Mouse (Mus musculus) forebrain, embryonic 15.5 days (tissue): ENCODE results near the gene Cited2. TPM values are rescaled to one million over a fixed set of nuclear protein-coding genes. Genes with fewer than 3 reads are reported as not detected.

ENCODE experiments used
- ATAC-seq: fragments of 200-750 bp; cut with Nextera tagmentation; replicated peaks from 2 replicates; pipeline ENCODE4 v1.8.0; 2017; ENCODE audit warnings: mild to moderate bottlenecking, moderate TSS enrichment, moderate library complexity
- H3K27ac ChIP-seq: fragments of 300-500 bp; sonication (generic); replicated peaks from 2 replicates; pipeline ENCODE4 v1.5.1; 2015; ENCODE audit warnings: mild to moderate bottlenecking, inconsistent platforms
- H3K27me3 ChIP-seq: fragments of 300-500 bp; sonication (generic); 2 replicates; pipeline ENCODE4 v1.6.1; 2015; ENCODE audit warnings: inconsistent platforms
- H3K36me3 ChIP-seq: fragments of 300-500 bp; sonication (generic); 2 replicates; pipeline ENCODE4 v1.6.1; 2015; ENCODE audit warnings: mild to moderate bottlenecking, inconsistent platforms
- H3K4me1 ChIP-seq: fragments of 300-500 bp; sonication (generic); 2 replicates; pipeline ENCODE4 v1.6.1; 2015; ENCODE audit warnings: inconsistent platforms
- H3K4me2 ChIP-seq: fragments of 300-500 bp; sonication (generic); replicated peaks from 2 replicates; pipeline ENCODE4 v1.6.1; 2015; ENCODE audit warnings: mild to moderate bottlenecking, inconsistent platforms
- H3K4me3 ChIP-seq: fragments of 300-500 bp; sonication (generic); 2 replicates; pipeline ENCODE4 v1.5.1; 2015; ENCODE audit warnings: mild to moderate bottlenecking, inconsistent platforms
- H3K9ac ChIP-seq: fragments of 300-500 bp; sonication (generic); replicated peaks from 2 replicates; pipeline ENCODE4 v1.6.1; 2015; ENCODE audit warnings: mild to moderate bottlenecking, inconsistent platforms
- H3K9me3 ChIP-seq: fragments of 300-500 bp; sonication (generic); 2 replicates; pipeline ENCODE4 v1.6.1; 2016; ENCODE audit warnings: inconsistent platforms
- WGBS: fragments of 180-500 bp; shearing (Covaris S2); methylation state at CpG from one replicate; pipeline ENCODE4 v1.1.7; 2015; ENCODE audit warnings: mixed read lengths; 5-methylcytosine and 5-hydroxymethylcytosine counted together
- polyA plus RNA-seq: library from polyadenylated mRNA; unstranded; fragments of >200 nt; fragmentation: Nextera tagmentation; extraction: Ambion mirVana; gene quantifications from 2 replicates; pipeline ENCODE4 v1.2.1, GENCODE M21; 2015

Cited2 gene
- polyA plus RNA-seq, 1 experiment from 2014 or later: 72.1 TPM

GRCm38 (mm10) chr10:17697376-17698265 lies 25.4 kb upstream of the Cited2 start:
- H3K36me3 ChIP-seq: no peaks in the 10 kb centered on the region
- no peak overlapping the region for H3K4me3 ChIP-seq
- H3K9me3 ChIP-seq: no peaks in the 10 kb centered on the region
- no peak overlapping the region for H3K9ac ChIP-seq
- no peak overlapping the region for H3K4me2 ChIP-seq
- H3K27ac ChIP-seq: no peak overlapping the region
- WGBS: 70% methylated on average over 7 of the region's 7 CpGs
- H3K4me1 ChIP-seq: no peaks in the 10 kb centered on the region
- no peak for ATAC-seq
- no peaks in the 10 kb centered on the region for H3K27me3 ChIP-seq

- no peak overlapping the region for H3K4me2 ChIP-seq
- no peak overlapping the region for H3K4me3 ChIP-seq
- no peak overlapping the region for H3K27ac ChIP-seq
- no peaks in the 10 kb centered on the region for H3K36me3 ChIP-seq
- no peak for ATAC-seq
- WGBS: 25% methylated on average over 4 of the region's 4 CpGs
- H3K4me1 ChIP-seq: no peaks in the 10 kb centered on the region
- no peaks in the 10 kb centered on the region for H3K27me3 ChIP-seq
- H3K9ac ChIP-seq: no peak overlapping the region
- no peaks in the 10 kb centered on the region for H3K9me3 ChIP-seq
Observed at GRCm38 (mm10) chr10:17705466-17705973, 17.5 kb upstream of the Cited2 start.

DNA sequence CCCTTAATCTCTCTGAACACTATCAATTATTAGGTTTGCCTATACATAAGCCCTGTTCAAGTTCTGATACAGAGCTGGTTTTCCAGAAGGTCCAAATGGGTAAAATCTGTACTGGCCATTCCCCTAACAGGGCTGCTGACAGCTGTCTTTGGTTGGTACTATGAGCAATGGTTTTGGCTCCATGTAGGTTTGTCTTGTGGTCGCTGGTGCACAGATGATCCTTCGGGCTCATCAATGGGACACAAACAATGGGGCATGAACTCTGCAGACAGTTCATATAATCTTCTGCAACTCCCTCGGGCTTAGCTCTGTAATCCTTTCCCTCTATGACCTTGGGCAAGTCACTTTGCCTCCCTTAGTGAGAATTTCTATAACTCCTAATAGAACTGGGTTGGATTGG lies 12.3 kb upstream of the Cited2 start:
- no peak overlapping the region for H3K9ac ChIP-seq
- no peaks in the 10 kb centered on the region for H3K27me3 ChIP-seq
- ATAC-seq: no peak
- H3K9me3 ChIP-seq: no peaks in the 10 kb centered on the region
- no peak overlapping the region for H3K4me3 ChIP-seq
- H3K4me2 ChIP-seq: no peak overlapping the region
- H3K4me1 ChIP-seq: no peaks in the 10 kb centered on the region
- H3K36me3 ChIP-seq: no peaks in the 10 kb centered on the region
- WGBS: 81% methylated on average over 3 of the region's 3 CpGs
- H3K27ac ChIP-seq: no peak overlapping the region

DNA sequence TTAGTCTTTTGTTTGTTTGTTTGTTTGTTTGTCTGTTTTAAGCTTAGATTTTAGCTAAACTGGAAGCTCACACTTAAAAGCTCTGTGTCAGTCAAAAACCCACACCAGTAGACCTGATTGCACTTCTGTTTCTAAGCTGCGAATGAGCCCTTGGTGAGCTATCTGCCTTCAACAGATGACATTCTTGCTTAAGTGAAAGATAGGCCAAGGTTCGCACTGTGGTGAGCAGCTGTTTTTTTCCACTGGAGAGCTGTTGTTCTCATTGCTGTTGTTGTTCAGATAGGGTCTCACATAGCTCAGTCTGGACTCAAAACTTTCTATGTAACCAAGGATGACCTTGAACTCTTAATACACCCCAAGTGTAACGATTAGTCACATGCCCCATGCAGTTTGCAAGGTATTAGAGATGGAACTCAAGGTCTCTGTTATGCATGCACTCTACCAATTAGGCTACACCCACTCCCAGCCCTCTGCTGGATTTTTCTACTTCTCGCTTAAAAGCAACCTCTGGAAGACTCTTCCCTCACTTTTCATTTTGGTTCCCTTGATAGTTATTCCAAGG lies 3.9 kb upstream of the Cited2 start:
- H3K4me2 ChIP-seq: no peak overlapping the region
- H3K27ac ChIP-seq: no peak overlapping the region
- H3K27me3 ChIP-seq: no peaks in the 10 kb centered on the region
- 95% methylated on average over 4 of the region's 4 CpGs for WGBS
- no peaks in the 10 kb centered on the region for H3K9me3 ChIP-seq
- no peak overlapping the region for H3K4me3 ChIP-seq
- no peaks in the 10 kb centered on the region for H3K36me3 ChIP-seq
- no peak overlapping the region for H3K9ac ChIP-seq
- 0 out of 2 replicates have a peak, but pooled peaks cover 4% of the 10 kb centered on the region for H3K4me1 ChIP-seq
- ATAC-seq: no peak

DNA sequence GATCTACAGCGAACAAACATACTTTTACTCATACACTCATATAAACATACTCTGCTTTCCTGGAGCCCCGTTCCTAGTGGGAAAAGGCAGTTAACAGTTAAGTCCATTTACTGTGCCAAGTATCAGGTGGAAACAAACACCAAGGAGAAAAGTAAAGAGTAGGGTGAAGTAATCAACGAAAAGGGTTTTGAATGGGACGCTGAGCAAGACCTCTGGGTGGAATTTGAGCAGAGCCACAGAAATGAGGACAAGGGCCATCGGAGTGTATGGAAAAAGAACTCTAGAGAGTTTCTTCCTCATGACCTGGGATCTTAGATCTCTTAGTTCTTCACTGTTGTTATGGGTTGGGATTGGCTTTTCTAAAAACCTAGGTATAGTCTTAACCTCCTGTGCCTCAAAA lies 3.4 kb upstream of the Cited2 start:
- Histone ChIP-seq H3K36me3 (no peaks in the 10 kb centered on the region), H3K27ac (no peak overlapping the region), H3K4me1 (0 out of 2 replicates have a peak, but pooled peaks cover 4% of the 10 kb centered on the region), H3K27me3 (no peaks in the 10 kb centered on the region), H3K9me3 (no peaks in the 10 kb centered on the region), H3K4me2 (no peak overlapping the region), H3K4me3 (no peak overlapping the region), H3K9ac (no peak overlapping the region)
- 93% methylated on average over 5 of the region's 5 CpGs for WGBS
- no peak for ATAC-seq

- no peak overlapping the region for H3K9ac ChIP-seq
- H3K4me1 ChIP-seq: peaks cover 15% of the 10 kb centered on the region
- H3K27me3 ChIP-seq: no peaks in the 10 kb centered on the region
- peak overlapping the region; percentile 99 for H3K27ac ChIP-seq
- WGBS: 76% methylated on average over 8 of the region's 8 CpGs
- peak overlapping the region; percentile 82 for H3K4me3 ChIP-seq
- H3K9me3 ChIP-seq: no peaks in the 10 kb centered on the region
- ATAC-seq: no peak
- no peaks in the 10 kb centered on the region for H3K36me3 ChIP-seq
- peak overlapping the region; percentile 68 for H3K4me2 ChIP-seq
Observed at GRCm38 (mm10) chr10:17720891-17721601, 2.0 kb upstream of the Cited2 start.

- H3K27me3 ChIP-seq: no peaks in the 10 kb centered on the region
- H3K27ac ChIP-seq: peak overlapping the region; percentile 99
- peaks cover 21% of the 10 kb centered on the region for H3K4me1 ChIP-seq
- no peaks in the 10 kb centered on the region for H3K36me3 ChIP-seq
- H3K9ac ChIP-seq: peak overlapping the region; percentile 95
- peak overlapping the region; percentile 82 for H3K4me3 ChIP-seq
- peak overlapping the region; percentile 68 for H3K4me2 ChIP-seq
- no peaks in the 10 kb centered on the region for H3K9me3 ChIP-seq
- ATAC-seq: peak; percentile 15
- WGBS: under 1% methylated on average over 21 of the region's 21 CpGs
Observed at GRCm38 (mm10) chr10:17721602-17722121, 1.4 kb upstream of the Cited2 start.

DNA sequence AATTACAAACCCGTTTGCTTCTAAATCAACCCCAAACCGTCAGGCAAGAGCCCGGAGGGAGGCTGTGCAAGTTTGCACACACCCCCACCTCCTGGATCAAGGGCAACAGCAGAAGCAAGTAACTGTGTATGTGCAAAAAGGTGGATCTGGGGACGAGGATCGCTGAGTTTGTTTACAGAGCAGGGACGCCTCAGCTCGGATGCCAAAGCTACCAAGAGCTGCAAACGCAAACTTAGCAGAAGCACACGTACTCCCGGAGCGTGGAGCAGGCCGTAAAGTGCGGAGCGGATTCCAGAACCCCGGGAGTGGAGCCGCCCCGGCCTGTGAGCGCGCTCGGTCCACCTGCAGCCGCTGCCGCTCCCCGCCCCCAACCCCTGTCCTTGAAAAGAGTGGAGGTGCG lies 860 bp upstream of the Cited2 start:
- Histone ChIP-seq H3K27ac (peak overlapping the region; percentile 99), H3K4me1 (peaks cover 26% of the 10 kb centered on the region), H3K27me3 (no peaks in the 10 kb centered on the region), H3K9me3 (no peaks in the 10 kb centered on the region), H3K36me3 (no peaks in the 10 kb centered on the region), H3K9ac (peak overlapping the region; percentile 95), H3K4me2 (peak overlapping the region; percentile 68), H3K4me3 (peak overlapping the region; percentile 82)
- ATAC-seq: peak; percentile 83
- WGBS: under 1% methylated on average over 24 of the region's 24 CpGs

DNA sequence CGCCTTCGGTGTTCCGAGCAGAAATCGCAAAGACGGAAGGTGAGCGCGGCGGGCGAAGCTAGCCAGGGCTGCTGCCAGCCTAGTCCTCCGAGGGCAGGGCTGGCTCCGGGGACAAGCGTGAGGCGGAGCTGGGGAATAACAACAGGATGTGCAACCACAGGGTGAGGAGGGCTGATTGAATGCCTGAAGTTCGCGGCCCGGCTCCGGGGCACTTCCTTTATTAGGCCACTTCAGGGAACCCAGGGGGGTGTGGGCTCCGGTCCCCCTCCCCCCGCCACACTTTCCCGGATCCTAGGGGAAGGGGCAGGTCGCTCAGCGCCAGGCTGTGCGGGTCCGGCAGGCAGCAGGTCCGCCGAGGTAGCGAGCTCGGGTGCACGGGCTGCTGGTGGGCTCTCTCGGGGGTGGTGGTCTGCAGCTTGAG lies 413 bp downstream of the Cited2 start:
- WGBS: under 1% methylated on average over 30 of the region's 30 CpGs
- H3K27me3 ChIP-seq: no peaks in the 10 kb centered on the region

DNA sequence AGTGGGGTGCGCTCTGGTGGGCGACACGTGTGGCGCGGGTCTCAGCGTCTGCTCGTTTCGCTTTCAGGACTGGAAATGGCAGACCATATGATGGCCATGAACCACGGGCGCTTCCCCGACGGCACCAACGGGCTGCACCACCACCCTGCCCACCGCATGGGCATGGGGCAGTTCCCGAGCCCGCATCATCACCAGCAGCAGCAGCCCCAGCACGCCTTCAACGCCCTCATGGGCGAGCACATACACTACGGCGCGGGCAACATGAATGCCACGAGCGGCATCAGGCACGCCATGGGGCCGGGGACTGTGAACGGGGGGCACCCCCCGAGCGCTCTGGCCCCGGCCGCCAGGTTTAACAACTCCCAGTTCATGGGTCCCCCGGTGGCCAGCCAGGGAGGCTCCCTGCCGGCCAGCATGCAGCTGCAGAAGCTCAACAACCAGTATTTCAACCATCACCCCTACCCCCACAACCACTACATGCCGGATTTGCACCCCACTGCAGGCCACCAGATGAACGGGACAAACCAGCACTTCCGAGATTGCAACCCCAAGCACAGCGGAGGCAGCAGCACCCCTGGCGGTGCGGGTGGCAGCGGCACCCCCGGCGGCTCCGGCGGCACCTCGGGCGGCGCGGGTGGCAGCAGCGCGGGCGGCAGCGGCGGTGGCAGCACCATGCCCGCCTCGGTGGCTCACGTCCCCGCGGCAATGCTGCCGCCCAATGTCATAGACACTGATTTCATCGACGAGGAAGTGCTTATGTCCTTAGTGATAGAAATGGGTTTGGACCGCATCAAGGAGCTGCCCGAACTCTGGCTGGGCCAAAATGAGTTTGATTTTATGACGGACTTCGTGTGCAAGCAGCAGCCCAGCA lies 1.1 kb downstream of the Cited2 start:
- peak overlapping the region; percentile 99 for H3K27ac ChIP-seq
- WGBS: under 1% methylated on average over 65 of the region's 65 CpGs

More for the DNA sequence above, 413 bp downstream of the Cited2 start:
- H3K4me1 ChIP-seq: peaks cover 34% of the 10 kb centered on the region
- H3K27ac ChIP-seq: peak overlapping the region; percentile 99
- peak overlapping the region; percentile 95 for H3K9ac ChIP-seq
- peak overlapping the region; percentile 82 for H3K4me3 ChIP-seq
- no peaks in the 10 kb centered on the region for H3K36me3 ChIP-seq
- peak; percentile 49 for ATAC-seq
- peak overlapping the region; percentile 68 for H3K4me2 ChIP-seq
- H3K9me3 ChIP-seq: no peaks in the 10 kb centered on the region

GRCm38 (mm10) chr10:17725037-17725584 lies 2.1 kb downstream of the Cited2 start:
- Histone ChIP-seq H3K27me3 (no peaks in the 10 kb centered on the region), H3K4me1 (peaks cover 34% of the 10 kb centered on the region), H3K27ac (peak overlapping the region; percentile 17; the same call in 1 of the 2 replicates), H3K4me3 (peak overlapping the region; percentile 82), H3K36me3 (no peaks in the 10 kb centered on the region), H3K4me2 (peak overlapping the region; percentile 68), H3K9ac (peak overlapping the region; percentile 95), H3K9me3 (no peaks in the 10 kb centered on the region)
- ATAC-seq: no peak
- WGBS: 19% methylated on average over 8 of the region's 8 CpGs

More for the DNA sequence above, 1.1 kb downstream of the Cited2 start:
- Histone ChIP-seq H3K27me3 (no peaks in the 10 kb centered on the region), H3K9me3 (no peaks in the 10 kb centered on the region), H3K4me1 (peaks cover 34% of the 10 kb centered on the region), H3K4me3 (peak overlapping the region; percentile 82), H3K9ac (peak overlapping the region; percentile 95), H3K4me2 (peak overlapping the region; percentile 68), H3K36me3 (no peaks in the 10 kb centered on the region)
- ATAC-seq: peak; percentile 41
